Mouse (Mus musculus): ENCODE data around the gene Frmpd4.

The Frmpd4 gene

DNA sequence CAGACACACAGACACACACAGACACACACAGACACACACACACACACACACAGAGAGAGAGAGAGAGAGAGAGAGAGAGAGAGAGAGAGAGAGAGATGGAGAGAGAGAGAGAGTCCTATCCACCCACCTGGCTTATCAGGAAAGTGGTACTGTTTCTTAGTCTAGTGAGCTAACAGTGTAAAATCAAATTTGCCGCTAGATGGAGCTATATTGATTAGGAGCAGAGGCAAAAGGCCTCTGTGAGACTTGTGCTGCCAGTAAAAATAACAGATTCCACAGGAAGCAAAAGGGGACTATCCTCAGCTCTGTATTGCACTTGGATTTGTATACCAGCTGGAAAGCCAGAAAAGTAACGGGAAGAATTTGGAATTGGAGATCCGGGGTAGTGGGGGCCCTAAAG lies 161.6 kb downstream of the Frmpd4 start:
- Histone ChIP-seq H3K9me3 (ENCODE audit: low read length) (no peaks in the 10 kb centered on the region), H3K36me3 (ENCODE audit: insufficient read depth, low read length) (no peaks in the 10 kb centered on the region), H3K4me1 (replicated peaks; ENCODE audit: low read depth, low read length) (no peaks in the 10 kb centered on the region), H3K27me3 (ENCODE audit: insufficient read depth, low read length) (no peaks in the 10 kb centered on the region), H3K4me3 (replicated peaks; ENCODE audit: low read length) (no peak overlapping the region)
- TF ChIP-seq NANOG (IDR thresholded peaks at IDR 0.05; ENCODE audit: borderline replicate concordance, low read length) (no peak), POU5F1 (IDR thresholded peaks at IDR 0.05; ENCODE audit: borderline replicate concordance, low read length) (no peak), CTCF (conservative IDR thresholded peaks at IDR 0.05; ENCODE audit: low read length) (peak; percentile 18; the same call in 1 of the 2 replicates)

DNA sequence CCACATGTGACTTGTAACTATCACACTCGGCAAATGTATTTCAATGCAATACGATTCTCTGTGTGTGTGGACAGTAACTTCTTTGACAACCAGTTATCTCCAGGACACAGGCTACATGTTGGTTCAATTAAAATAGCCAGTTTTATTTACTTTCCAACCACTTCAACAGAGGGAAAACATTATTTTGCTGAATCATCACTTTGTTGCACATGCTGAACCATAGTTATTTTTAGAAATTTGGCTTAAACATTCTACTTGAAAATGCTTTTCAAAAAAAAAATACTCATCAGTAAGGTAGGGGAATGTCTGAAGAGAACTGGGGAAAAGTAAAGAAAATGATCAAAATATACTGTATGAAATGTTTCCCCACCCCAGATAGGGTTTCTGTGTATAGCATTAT lies 173.5 kb downstream of the Frmpd4 start:
- no peak overlapping the region for H3K4me3 ChIP-seq (replicated peaks; ENCODE audit: low read length)
- no peaks in the 10 kb centered on the region for H3K27me3 ChIP-seq (ENCODE audit: insufficient read depth, low read length)
- no peak for TF ChIP-seq POU5F1 (IDR thresholded peaks at IDR 0.05; ENCODE audit: borderline replicate concordance, low read length)
- no peak for TF ChIP-seq CTCF (conservative IDR thresholded peaks at IDR 0.05; ENCODE audit: low read length)
- no peak for TF ChIP-seq NANOG (IDR thresholded peaks at IDR 0.05; ENCODE audit: borderline replicate concordance, low read length)
- H3K36me3 ChIP-seq (ENCODE audit: insufficient read depth, low read length), result no peaks in the 10 kb centered on the region
- no peaks in the 10 kb centered on the region for H3K9me3 ChIP-seq (ENCODE audit: low read length)
- H3K4me1 ChIP-seq (replicated peaks; ENCODE audit: low read depth, low read length), result no peaks in the 10 kb centered on the region

DNA sequence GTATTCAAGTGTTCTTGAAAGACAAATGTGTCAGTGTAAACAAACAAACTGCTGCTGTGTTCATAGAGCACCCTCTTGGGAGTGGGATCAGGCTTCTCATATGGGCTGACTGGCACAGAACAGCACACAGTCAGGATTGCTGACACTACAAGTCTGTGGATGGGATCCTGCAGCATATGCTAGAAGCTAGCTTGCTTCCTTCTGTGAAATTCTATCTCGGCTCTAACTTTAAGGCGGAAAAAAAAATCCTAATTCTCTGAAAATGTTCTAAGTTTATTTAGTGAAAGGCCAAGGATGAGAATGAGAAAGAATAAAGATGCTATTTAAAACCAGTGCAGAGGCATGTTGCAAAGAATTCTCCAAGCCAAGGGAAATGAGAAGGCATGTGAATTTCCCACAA lies 226.6 kb downstream of the Frmpd4 start:
- Histone ChIP-seq H3K4me1 (replicated peaks; ENCODE audit: low read depth, low read length) (no peaks in the 10 kb centered on the region), H3K4me3 (replicated peaks; ENCODE audit: low read length) (no peak overlapping the region), H3K27me3 (ENCODE audit: insufficient read depth, low read length) (no peaks in the 10 kb centered on the region), H3K9me3 (ENCODE audit: low read length) (no peaks in the 10 kb centered on the region), H3K36me3 (ENCODE audit: insufficient read depth, low read length) (no peaks in the 10 kb centered on the region)
- no peak for TF ChIP-seq CTCF (conservative IDR thresholded peaks at IDR 0.05; ENCODE audit: low read length)
- TF ChIP-seq NANOG (IDR thresholded peaks at IDR 0.05; ENCODE audit: borderline replicate concordance, low read length), result no peak
- no peak for TF ChIP-seq POU5F1 (IDR thresholded peaks at IDR 0.05; ENCODE audit: borderline replicate concordance, low read length)

DNA sequence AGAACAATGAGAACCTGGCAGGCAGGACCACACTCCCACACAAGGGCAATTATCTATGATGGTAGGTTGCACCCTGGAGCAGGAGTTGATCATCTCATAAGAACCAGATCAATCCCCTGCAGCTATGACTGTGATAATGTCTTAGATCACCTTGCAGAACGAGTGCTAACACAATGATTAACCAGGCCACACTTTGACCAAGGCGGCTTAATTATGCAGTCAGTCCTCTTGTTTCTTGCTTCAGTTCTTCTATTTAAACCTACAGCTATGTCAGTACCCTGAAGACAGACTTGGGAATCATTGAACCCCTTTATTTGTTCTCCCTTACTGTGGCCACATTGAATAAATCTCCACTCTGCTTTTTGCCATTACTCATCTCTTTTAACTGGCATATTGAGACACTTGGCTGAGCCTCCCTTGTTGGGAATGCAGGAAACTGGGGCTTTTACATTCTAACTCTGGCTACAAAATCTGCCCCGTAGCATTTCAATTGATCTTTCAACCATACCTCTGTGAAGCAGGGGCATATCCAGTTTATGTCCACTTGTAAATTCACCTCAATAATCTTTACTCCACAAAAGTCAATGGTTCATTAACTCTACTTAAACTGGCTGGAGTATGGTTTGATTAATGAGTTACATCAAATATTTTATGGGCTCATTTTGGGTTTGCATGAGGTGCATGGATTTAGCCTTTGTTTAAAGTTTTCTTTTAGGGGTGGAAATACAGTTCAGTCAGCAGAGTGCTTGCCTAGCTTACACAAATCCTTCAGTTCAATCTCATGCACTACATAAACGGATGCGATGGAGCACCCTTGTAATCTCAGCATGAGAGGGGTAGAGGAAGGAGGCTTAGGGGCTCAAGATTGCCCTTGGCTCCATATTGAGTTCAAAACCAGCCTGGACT lies 227.5 kb downstream of the Frmpd4 start:
- TF ChIP-seq POU5F1 (IDR thresholded peaks at IDR 0.05; ENCODE audit: borderline replicate concordance, low read length) (no peak), CTCF (conservative IDR thresholded peaks at IDR 0.05; ENCODE audit: low read length) (no peak), NANOG (IDR thresholded peaks at IDR 0.05; ENCODE audit: borderline replicate concordance, low read length) (no peak)
- H3K36me3 ChIP-seq (ENCODE audit: insufficient read depth, low read length), result no peaks in the 10 kb centered on the region
- no peaks in the 10 kb centered on the region for H3K27me3 ChIP-seq (ENCODE audit: insufficient read depth, low read length)
- H3K4me1 ChIP-seq (replicated peaks; ENCODE audit: low read depth, low read length), result no peaks in the 10 kb centered on the region
- H3K9me3 ChIP-seq (ENCODE audit: low read length), result no peaks in the 10 kb centered on the region
- no peak overlapping the region for H3K4me3 ChIP-seq (replicated peaks; ENCODE audit: low read length)

DNA sequence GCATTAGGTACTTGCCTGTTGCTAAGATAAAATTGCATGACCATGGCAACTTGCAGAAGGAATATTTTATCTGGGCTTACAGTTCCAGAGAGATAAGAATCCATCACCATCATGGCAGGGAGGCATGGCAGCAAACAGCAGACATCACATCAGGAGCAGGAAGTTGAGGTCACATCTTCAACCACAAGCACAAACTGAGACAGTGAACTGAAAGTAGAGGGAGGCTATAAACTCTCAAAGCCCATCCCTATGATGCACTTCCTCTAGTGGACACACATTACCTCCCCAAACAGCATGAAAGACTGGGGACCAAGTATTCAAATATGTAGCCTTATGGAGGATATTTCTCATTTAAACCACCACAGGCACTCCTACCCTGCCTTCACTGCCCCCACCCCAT lies 238.8 kb downstream of the Frmpd4 start:
- no peaks in the 10 kb centered on the region for H3K4me1 ChIP-seq (replicated peaks; ENCODE audit: low read depth, low read length)
- H3K27me3 ChIP-seq (ENCODE audit: insufficient read depth, low read length), result no peaks in the 10 kb centered on the region
- H3K9me3 ChIP-seq (ENCODE audit: low read length), result no peaks in the 10 kb centered on the region
- no peak for TF ChIP-seq NANOG (IDR thresholded peaks at IDR 0.05; ENCODE audit: borderline replicate concordance, low read length)
- no peak for TF ChIP-seq CTCF (conservative IDR thresholded peaks at IDR 0.05; ENCODE audit: low read length)
- no peak for TF ChIP-seq POU5F1 (IDR thresholded peaks at IDR 0.05; ENCODE audit: borderline replicate concordance, low read length)
- H3K36me3 ChIP-seq (ENCODE audit: insufficient read depth, low read length), result no peaks in the 10 kb centered on the region
- no peak overlapping the region for H3K4me3 ChIP-seq (replicated peaks; ENCODE audit: low read length)

DNA sequence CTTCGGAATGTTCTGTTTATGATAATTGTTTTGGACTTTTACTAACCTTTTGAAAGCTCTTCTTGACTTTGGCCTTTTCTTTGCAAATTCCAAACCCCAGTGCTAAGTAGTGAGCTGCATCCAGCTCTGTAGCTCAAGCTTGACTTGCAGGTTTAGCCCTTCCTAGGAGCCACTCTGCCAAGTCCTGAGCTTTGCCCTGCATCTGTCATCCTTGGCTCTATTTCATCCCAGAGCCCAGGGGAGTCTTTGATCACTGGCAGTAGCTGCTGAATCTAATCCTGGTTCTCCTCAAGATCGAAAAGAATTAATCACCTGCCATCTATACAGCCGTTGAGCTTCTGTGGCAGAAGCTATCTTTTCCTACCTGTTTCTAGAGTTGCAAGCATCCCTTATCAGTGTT lies 251.9 kb downstream of the Frmpd4 start:
- TF ChIP-seq CTCF (conservative IDR thresholded peaks at IDR 0.05; ENCODE audit: low read length) (no peak), POU5F1 (IDR thresholded peaks at IDR 0.05; ENCODE audit: borderline replicate concordance, low read length) (no peak), NANOG (IDR thresholded peaks at IDR 0.05; ENCODE audit: borderline replicate concordance, low read length) (no peak)
- no peaks in the 10 kb centered on the region for H3K27me3 ChIP-seq (ENCODE audit: insufficient read depth, low read length)
- H3K36me3 ChIP-seq (ENCODE audit: insufficient read depth, low read length), result no peaks in the 10 kb centered on the region
- H3K4me3 ChIP-seq (replicated peaks; ENCODE audit: low read length), result no peak overlapping the region
- H3K9me3 ChIP-seq (ENCODE audit: low read length), result no peaks in the 10 kb centered on the region
- H3K4me1 ChIP-seq (replicated peaks; ENCODE audit: low read depth, low read length), result no peaks in the 10 kb centered on the region

DNA sequence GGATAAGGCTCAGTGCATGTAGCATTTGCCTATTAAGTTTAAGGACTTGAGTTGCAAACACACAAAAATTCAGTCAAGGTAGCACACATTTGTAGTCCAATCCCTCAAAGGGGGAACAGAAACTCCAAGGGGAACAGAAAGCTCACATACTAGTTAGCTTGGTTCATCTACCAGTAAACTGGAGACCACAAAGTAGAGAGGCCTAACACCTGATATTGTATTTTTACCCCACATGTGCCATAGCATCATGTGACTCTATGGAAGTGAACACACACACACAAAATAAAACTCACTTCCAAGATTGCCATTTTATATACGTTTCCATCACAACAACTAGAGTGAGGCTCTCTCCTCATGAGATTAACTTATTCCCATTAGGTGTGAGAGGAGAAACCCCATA lies 264.9 kb downstream of the Frmpd4 start:
- TF ChIP-seq NANOG (IDR thresholded peaks at IDR 0.05; ENCODE audit: borderline replicate concordance, low read length) (no peak), POU5F1 (IDR thresholded peaks at IDR 0.05; ENCODE audit: borderline replicate concordance, low read length) (no peak), CTCF (conservative IDR thresholded peaks at IDR 0.05; ENCODE audit: low read length) (no peak)
- H3K27me3 ChIP-seq (ENCODE audit: insufficient read depth, low read length), result no peaks in the 10 kb centered on the region
- no peaks in the 10 kb centered on the region for H3K4me1 ChIP-seq (replicated peaks; ENCODE audit: low read depth, low read length)

DNA sequence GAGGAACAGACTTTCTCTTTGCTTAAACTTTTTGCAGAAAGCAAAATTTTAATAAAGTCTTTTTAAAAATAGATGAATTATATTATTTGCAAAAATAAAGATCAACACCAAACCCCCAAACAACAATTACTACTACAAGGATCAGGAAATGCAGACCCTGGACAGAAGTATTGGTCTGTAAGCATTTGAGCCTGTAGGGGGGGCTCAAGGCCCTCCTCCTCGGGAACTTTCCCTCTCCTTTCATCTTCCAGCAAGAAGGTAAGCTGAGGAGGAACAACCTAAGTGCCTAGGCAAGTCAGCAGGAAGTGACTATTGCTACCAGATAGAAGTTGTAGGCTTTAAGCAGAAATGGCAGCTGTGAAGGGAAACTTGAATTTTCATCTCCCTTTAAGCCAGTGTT lies 266.9 kb downstream of the Frmpd4 start:
- Histone ChIP-seq H3K9me3 (ENCODE audit: low read length) (no peaks in the 10 kb centered on the region), H3K4me1 (replicated peaks; ENCODE audit: low read depth, low read length) (no peaks in the 10 kb centered on the region), H3K27me3 (ENCODE audit: insufficient read depth, low read length) (no peaks in the 10 kb centered on the region), H3K36me3 (ENCODE audit: insufficient read depth, low read length) (no peaks in the 10 kb centered on the region), H3K4me3 (replicated peaks; ENCODE audit: low read length) (no peak overlapping the region)
- no peak for TF ChIP-seq NANOG (IDR thresholded peaks at IDR 0.05; ENCODE audit: borderline replicate concordance, low read length)
- TF ChIP-seq POU5F1 (IDR thresholded peaks at IDR 0.05; ENCODE audit: borderline replicate concordance, low read length), result no peak
- peak; percentile 18; the same call in 1 of the 2 replicates for TF ChIP-seq CTCF (conservative IDR thresholded peaks at IDR 0.05; ENCODE audit: low read length)

More for the DNA sequence above, 264.9 kb downstream of the Frmpd4 start:
- Histone ChIP-seq H3K4me3 (replicated peaks; ENCODE audit: low read length) (no peak overlapping the region), H3K36me3 (ENCODE audit: insufficient read depth, low read length) (no peaks in the 10 kb centered on the region), H3K9me3 (ENCODE audit: low read length) (no peaks in the 10 kb centered on the region)
